In the genomic region with DNA sequence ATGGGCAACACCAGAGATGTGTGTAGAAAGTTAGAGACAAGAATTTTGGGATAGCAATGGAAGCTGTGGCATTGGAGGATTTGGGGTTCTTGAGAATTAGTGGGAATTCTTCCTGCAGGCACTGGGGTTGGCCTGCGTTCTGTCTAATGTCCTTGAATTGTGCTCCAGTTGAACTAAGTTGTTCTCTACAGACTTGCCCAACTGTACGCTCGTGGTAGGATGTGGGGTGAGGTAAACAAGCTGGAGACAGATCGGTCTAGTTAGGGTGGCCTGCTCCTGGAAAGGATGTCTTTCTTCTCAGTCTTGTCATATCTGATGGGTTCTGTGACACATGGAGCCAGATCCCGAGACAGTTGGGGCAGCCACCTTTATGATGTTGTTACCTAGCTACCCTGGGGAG, we compare ENCODE assay signal across 15 mouse cellular contexts.
"Had no signal": no experiment of that assay in that cellular context is flagged by ENCODE, and none has a peak within 500 bp of the region (broad histone marks: within the 10 kb centered on the region; RNA-seq: fewer than 3 reads in every experiment).

No protein-coding gene starts in this region.

- H3K4me3 ChIP-seq: layer of hippocampus, adult 2 months; left cerebral cortex, adult 2 months; liver, embryonic 12.5 days; liver, embryonic 15.5 days; lung, embryonic 15.5 days had no signal

- DNase-seq: kidney, adult 2 months; kidney, postnatal 25 days; layer of hippocampus, postnatal 36 days; lung, adult 18-20 months; lung, postnatal 10 days; lung, postnatal 4 days; midbrain, embryonic 14.5 days; thymus, adult 18-20 months; thymus, postnatal 25 days had no signal

- H3K9ac ChIP-seq: liver, embryonic 12.5 days; liver, embryonic 15.5 days; lung, embryonic 15.5 days had no signal

- H3K27me3 ChIP-seq: liver, embryonic 12.5 days; liver, embryonic 15.5 days; lung, embryonic 15.5 days had no signal

- H3K36me3 ChIP-seq: liver, embryonic 12.5 days; liver, embryonic 15.5 days; lung, embryonic 15.5 days had no signal

- H3K27ac ChIP-seq: kidney, postnatal 0 days; layer of hippocampus, adult 2 months; left cerebral cortex, adult 2 months; liver, embryonic 12.5 days; liver, embryonic 15.5 days; lung, embryonic 15.5 days had no signal

- ATAC-seq: liver, embryonic 12.5 days had no signal
